Mouse (Mus musculus) ovary, postnatal 36 days (tissue): ENCODE measurements around the gene Mamld1.
A peak's percentile ranks its signal among the peaks of the same experiment; 100 is the strongest.

Experiments used
- DNase-seq: peaks from one replicate; pipeline ENCODE4 v3.0.0; 2022; ENCODE audit warnings: low spot score, mixed read lengths

Mamld1 gene

DNA sequence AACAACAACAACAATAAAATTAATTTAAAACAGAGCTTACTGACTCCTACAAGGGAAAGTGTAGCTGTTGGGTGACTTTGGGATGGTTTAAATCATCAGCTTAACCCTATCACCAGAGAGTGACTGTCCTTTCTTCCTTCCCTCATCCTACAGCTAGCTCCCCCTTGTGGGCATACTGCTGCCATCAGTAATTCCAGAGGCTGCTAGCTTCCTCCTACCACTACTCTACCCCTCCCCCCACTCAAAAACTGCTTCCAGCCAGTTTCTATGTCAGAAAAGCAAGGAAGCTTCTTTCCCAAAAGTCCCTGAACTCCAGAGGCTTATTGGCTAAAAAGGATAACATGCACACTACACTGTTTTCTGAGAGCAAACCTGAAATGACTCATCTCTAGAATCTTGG is 81.4 kb downstream of the Mamld1 start:
- no peak for DNase-seq

DNA sequence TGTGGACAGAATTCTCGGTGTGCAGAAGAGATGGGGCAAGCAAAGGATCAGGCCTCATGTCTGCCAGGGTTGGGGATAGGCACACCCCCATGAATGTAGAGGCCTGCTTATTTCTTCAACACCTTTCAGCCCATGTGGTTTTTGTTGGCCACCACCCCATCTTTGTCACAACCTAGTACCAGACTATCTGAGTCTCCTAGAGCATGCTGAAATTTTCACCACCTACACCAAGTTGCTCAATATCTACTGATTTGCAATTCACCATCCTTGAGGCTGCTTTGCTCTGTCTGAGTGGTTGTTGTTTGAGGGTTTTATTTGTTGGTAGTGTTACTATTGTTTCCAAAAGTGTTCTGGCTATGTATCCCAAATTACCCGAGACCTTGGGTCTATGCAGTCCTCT is 91.3 kb downstream of the Mamld1 start:
- DNase-seq: no peak

DNA sequence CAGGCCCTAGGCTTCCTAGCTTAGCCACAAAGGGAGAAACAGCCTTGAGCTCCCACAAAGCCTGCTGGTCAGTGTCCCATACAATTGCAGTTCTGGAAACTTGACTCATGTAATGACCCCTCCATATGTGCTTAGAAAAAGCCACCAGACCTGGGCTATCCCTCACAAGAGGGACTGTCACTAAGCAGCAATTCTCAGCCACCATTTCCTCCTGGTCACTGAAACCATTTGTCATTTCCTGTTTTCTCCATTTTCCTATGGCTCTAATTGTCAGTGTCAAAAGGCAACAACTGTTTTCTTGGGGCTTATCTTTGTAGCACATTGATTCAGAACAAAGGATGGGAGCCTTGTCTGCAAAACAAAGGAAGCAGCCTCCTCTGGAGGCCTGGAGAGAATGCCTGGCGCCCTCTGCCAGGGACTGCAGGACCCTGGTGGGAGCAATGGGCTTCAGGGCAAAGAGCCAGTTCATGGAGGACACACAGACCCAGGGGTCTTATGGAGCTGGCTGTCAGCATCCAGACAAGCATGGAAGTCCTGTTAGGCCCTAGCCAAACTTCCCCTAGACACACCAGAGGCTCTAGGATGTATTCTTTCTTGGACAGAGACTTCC is 99.5 kb downstream of the Mamld1 start:
- DNase-seq: no peak

DNA sequence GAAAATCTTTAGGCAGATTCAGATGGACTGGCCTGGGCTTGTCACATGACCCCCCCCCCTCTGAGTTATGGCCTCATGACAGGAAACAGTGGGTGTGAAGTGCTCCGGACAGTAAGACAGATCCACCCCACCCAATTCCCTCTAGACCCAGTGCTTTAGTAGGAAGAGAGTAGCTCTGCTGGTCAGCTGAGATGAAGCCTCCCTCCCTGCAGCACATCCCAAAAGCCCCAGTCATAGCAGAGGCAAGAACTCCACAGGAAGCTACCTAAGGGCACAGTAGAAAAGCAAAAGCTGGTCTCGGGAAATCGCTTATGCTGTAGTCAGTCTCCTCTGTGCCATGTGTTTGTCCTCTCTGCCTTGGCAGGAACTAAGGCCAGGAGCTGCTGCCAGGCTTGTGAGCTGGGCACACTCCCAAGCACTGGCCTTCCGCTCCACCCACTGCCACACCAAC is 100.5 kb downstream of the Mamld1 start:
- peak; percentile 57 for DNase-seq

DNA sequence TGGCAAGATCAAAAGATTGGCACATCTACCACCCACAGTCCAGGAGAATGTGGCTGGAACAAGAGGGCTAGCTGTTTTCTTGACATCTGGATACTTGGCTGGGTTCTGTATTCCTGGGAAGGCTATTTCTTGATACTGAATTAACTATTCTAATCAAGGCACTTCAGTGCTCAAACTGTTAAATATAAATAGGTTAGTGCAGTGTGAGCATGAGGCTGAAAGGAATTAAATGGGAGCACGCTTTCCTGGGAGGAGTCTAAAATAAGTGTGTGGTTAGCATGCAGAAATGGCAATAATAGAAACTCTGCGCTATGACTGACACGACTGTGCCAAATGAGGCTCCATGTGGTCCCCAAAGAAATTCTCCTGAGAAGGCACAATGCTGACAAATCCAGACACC is 131.5 kb downstream of the Mamld1 start:
- DNase-seq: no peak

DNA sequence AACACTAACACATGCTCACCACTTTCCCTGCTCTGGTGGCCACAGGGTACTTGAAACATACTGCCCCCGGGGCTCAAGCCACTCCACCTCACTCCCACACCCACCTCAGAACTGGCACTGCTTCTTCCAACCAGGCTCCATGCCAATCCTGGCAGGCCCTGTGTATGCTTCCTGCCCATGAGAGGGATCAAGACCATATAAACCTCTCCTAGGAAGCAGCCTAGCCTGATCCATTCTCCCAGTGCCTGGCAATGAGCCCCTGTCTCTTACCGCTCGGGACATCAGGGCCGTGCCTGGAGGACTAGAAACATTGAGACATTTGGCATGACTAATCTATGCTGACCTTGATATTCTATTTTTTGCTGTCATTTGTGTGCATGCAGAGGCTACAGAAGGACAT is 133.6 kb downstream of the Mamld1 start:
- DNase-seq: peak; percentile 7

DNA sequence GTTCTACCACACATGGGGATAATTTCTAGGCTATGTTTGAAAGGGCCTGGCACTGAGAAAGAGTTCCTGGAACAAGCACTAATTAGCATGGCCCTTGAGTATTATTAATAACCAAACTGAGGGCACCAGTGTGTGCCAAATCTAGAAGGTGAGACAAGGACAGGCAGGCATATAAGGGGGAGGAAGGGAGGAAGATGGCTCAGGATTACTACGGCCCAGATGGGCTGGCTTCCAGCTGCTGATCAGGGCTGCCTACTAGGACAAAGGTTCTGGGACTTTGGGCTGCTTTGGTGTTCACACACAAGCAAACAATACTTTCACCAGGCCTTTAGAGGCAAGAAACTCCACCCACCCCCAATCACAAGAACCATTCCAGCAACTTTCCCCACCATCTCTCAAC is 136.3 kb downstream of the Mamld1 start:
- DNase-seq: no peak

DNA sequence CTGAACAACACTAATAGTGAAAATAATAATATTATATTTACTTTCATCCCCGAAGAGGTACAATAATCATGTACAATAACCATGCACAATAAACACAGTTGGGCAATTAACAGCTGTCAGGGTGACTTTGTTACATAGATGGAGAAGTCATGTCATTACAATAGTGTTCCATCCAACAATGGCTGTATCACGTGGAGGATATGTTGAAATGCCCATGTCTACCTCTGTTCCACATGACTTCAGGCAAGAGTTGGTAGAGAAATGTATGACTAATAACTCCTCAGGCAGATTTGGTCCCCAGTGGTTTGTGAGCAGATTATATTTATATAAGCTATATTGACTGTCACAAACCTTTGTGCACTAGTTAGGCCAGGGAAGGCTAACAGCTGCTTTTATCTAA is 154.7 kb downstream of the Mamld1 start:
- DNase-seq: no peak
